Mouse (Mus musculus) frontal cortex, postnatal 10 days (tissue): ENCODE measurements at regions not wholly inside any gene's neighbourhood (a gene's known extent, or its start where the extent isn't known, plus 50 kb on each side); places are given as distances from the start of the nearest gene placed in this dataset.

Experiments used
- DNase-seq, 2 experiments: peaks; one replicate each; pipeline ENCODE4 v3.0.0; 2022; ENCODE audit warnings: low spot score in 2 of 2, mixed read lengths in 1 of 2

GRCm38 (mm10) chr9:71420064-71420463 is 65.7 kb downstream of the Polr2m start:
- DNase-seq = no peak

DNA sequence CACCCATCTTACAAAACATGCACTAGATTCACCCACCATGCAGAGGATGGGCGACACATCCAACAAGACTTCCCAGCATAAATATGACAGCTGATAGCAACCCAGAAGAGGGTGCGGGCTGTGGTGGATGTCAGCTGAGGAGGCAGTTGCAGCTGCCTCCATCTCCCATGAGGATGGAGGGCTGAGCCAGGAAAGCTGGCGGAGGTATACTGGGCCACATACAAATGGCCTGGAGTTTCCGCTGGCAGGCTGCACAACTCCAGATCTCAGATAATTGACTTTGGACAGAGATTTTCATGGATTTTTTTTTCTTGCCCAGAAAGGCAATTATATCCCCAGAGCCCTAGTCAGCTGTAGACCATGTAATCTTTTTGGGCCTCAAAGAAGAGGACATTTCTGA is 67.2 kb downstream of the Polr2m start:
- DNase-seq = no peak

GRCm38 (mm10) chr9:71417248-71417647 is 68.5 kb downstream of the Polr2m start:
- DNase-seq = no peak

GRCm38 (mm10) chr9:71411171-71411570 is 74.6 kb downstream of the Polr2m start:
- DNase-seq = no peak

- no peak for DNase-seq
These were observed 75.8 kb downstream of the Polr2m start for GRCm38 (mm10) chr9:71409925-71410324.

- DNase-seq = no peak
These were observed 76.8 kb downstream of the Polr2m start for GRCm38 (mm10) chr9:71408946-71409345.

DNA sequence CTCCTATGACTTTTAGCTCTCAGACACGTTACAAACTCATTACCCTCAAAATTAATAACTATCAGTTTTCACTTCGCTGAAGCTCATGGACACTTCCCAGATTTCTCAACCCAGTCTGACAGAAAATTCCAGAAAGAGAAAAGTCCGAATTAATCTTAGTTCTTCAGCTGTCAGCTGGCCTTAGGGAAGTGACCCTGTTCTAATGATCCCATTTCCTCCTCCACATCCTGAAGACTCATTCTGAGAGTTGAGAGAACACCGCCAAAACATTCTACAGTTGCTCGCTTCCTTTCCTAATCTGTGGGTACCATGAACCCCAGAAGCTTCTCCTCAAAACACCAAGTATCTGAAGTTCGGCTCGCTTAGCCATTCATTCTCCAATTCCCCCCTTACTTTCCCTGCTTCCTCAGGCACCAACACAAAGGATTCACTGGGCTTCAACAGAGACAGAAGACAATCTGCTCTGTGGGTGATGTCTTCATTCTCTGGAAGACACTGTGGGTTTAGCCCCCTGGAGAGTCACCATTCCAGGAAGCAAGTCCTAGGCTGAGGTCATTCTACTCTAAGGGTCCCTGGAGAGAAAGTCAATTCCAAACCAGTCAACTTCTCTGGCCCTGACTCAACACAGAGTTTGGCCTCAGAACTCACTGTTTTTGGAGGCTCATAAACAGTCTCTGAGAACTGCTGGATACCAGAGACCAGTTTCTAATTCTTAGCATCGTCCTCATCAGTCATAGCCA is 81.2 kb downstream of the Polr2m start:
- no peak for DNase-seq

- no peak for DNase-seq
These were observed 84.1 kb downstream of the Polr2m start for GRCm38 (mm10) chr9:71401667-71402066.

DNA sequence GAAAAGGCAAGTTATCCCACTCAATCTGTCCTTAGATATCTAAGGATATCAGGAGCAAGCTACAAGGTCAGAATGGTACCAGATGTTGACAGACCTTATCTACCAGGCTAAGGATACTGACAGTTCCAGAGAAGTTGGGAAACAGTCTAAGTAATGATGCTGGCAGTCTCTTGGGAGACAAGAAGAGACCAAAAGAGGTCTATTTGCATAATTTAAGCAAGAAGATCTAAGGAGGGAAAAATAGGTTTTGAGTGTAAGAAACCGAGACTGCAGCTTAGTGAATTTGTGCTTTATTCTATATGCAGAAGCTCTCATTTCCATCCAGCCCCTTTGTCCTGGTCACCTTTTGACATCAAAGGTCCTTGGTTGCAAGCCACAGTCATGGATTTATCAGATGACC is 86.4 kb downstream of the Polr2m start:
- no peak for DNase-seq

DNA sequence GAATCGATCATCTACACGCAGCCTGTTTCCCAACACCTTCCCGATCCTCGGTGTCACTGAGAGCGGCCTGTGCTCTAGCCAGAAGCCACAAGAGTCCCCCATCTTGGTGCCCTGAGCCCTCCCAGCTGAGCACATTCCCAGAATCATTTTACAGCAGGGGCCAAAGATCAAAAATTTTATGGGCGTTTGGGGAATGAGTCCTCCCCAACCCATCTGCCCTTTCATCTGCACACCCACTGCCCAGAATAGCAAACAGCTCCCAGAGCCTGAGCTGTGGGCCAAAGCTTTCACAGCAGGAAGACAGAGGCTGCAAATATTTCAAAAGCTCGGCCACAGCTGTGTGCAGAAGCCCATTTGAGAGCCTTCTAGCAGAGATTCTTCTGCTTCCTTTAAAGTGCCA is 89.0 kb downstream of the Polr2m start:
- no peak for DNase-seq

- DNase-seq = no peak
These were observed 95.5 kb downstream of the Polr2m start for GRCm38 (mm10) chr9:71390221-71390620.

DNA sequence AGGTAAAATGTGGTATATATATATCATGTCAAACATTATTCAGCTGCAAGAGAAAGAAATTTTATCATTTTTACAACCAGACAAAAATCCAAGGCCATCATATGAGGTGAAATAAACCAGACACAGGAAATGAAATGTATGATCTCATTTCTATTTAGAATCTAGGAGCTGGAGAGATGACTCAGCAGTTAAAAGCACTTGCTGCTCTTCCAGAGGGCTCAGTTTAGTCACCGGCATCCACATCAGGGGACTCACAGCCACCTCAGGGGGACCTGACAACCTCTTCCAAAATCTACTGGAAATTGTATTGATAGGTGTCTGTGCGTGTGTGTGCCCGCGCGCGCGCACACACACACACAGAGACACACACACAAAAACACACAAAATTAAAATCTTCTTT is 98.3 kb downstream of the Polr2m start:
- DNase-seq = no peak

GRCm38 (mm10) chr9:71383901-71384300 is 101.8 kb downstream of the Polr2m start:
- DNase-seq = no peak

- DNase-seq = no peak
These were observed 105.9 kb downstream of the Polr2m start for GRCm38 (mm10) chr9:71379731-71380250.

- no peak for DNase-seq
These were observed 116.0 kb downstream of the Polr2m start for GRCm38 (mm10) chr9:71369760-71370159.

DNA sequence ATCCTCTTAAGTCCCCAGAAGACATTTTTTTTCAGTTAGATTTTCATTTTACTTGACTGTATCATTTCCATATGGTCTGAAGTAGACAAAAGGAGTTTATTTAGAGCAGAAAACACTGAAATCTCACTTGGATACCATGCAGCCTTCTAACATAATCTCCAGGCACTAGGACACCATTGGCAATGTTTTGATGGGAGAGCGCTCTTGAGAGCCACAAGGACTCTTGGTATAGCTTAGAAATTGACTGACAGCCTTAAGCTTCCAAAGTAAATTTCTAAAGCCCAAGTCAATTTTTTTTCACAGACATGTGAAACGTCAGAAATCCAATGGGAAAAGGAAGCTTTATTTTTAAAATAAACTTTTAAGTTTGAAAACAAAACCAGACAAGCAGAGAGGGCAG is 116.5 kb downstream of the Polr2m start:
- no peak for DNase-seq

DNA sequence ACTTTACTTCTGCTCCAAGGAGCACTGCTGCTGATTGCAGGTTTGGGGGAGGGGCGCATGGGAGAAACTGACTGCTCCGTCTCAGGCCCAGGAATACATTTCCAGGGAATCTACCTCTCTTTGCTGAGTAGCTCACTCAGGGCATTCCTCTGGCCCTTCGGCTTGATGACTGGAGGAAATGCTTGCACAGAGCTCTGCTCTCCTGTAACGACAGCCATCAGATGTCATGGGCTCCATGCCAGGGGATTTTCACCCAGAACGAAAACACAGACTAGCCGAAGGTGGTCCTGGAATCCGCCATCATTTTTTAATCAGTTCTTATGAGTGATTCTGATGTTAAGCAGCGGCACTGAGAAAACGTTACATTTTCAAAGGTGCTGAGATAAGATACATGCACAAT is 119.2 kb downstream of the Polr2m start:
- no peak for DNase-seq

- no peak for DNase-seq
These were observed 120.5 kb downstream of the Polr2m start for GRCm38 (mm10) chr9:71365177-71365738.

GRCm38 (mm10) chr9:71364047-71364665 is 121.6 kb downstream of the Polr2m start:
- DNase-seq = peak in 1 of 2 experiments; percentile 11

DNA sequence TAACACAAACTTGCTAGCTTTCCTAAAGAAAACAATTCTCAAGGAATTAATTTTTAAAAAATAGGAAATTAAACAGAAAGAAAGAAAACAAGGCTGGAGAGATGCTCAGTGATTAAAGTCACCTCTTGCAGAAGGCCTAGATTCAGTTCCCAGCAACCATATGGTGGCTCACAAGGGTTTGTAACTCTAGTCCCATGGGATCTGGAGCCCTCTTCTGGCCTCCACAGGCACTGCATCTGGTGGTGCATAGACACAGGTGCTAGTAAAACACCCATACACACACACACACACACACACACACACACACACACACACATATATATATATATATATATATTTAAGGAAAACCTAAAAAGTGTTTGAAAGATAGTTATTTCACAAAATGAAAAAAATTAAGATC is 123.3 kb downstream of the Polr2m start:
- DNase-seq = no peak

- no peak for DNase-seq
These were observed 123.8 kb downstream of the Polr2m start for GRCm38 (mm10) chr9:71361961-71362360.

DNA sequence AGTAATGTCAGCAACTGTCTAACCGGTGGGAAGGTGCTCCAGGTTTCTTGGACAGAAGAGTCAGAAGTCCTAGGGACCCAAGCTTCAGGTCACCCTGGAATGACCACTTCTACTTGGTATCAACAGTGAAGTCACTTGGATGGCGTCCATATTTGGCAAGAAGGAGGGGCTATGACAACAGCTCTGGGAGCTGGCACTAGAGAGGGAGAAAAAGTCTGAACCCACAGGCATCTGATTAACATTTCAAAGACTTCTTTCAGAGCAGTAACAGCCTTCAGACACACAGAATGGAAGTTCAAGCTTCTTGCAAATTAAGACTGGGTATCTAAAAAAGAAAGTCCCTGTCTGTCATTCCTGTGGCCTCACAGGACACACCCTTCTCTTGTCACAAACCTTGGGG is 124.4 kb downstream of the Polr2m start:
- DNase-seq = no peak

- DNase-seq = no peak
These were observed 125.1 kb downstream of the Polr2m start for GRCm38 (mm10) chr9:71360676-71361075.
